Mouse (Mus musculus) lung, adult 18-20 months (tissue): ENCODE measurements at regions not wholly inside any gene's neighbourhood (a gene's known extent, or its start where the extent isn't known, plus 50 kb on each side); places are given as distances from the start of the nearest gene placed in this dataset.
A peak's percentile ranks its signal among the peaks of the same experiment; 100 is the strongest.
"Not testable (repeated sequence)": the region's sequence is repeated elsewhere in the genome, so short reads cannot be mapped to it uniquely, and the experiment has no call there.

Experiments
- DNase-seq, 2 experiments: peaks; one replicate each; pipeline ENCODE4 v3.0.0; 2022; ENCODE audit warnings: mixed read lengths in 2 of 2

DNA sequence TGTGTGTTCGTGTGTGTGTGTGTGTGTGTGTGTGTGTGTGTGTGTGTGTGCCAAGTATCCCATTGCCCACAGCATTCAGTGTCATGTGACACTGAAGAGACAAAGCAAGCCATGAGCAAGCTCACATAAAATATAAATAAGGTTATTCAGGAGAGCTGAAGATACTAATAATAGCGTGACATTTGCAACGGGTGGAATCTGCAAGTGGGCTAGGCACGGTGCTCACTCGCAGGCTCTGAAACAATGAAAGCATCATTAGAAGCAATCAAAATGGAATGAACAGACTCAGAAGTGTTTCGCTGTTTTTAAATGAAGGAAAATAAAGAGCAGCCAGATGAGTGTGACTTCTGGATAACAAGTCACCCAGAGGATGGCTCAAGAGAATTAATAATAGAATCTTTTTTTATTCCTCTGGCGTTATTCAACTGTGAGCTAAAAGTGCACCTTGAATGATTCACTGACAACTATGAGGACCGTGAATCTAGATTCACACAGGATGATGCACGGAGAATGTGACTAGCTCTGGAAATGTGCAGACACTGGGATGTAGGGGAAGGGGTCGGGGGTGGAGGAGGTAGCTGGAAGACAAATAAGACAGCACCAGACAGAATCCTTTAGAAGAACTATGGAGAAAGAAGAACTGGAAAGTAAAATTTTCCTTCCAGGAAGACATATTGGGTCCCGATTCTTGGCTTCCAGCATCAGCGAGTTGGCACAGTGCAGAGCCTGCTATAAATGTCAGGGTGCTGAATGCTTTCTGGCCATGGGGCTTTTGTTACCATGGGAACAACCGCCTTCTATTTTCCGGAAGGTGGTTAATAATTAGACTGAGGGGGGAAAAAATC, 55.3 kb downstream of the Actbl2 start:
- no peak for DNase-seq

DNA sequence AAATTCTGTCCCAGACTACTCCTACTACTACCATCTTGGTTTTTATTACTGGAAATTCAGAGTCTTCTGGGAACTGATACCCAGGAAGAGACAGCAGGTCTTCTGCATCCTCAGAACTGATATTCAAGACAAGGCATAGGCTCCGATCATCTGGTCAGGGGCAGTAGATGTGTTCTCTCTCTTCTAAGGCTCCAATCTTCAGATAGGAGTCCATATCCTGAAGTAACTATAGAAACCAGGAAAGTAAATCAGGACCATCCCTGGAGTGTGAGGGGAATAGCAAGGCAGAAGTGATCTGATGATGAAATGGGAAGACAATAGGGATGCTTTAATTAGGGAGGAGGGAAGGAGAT, 55.9 kb downstream of the Actbl2 start:
- no peak for DNase-seq

- not testable (repeated sequence) for DNase-seq
Measured at GRCm38 (mm10) chr13:111313506-111313905, 58.7 kb downstream of the Actbl2 start.

DNA sequence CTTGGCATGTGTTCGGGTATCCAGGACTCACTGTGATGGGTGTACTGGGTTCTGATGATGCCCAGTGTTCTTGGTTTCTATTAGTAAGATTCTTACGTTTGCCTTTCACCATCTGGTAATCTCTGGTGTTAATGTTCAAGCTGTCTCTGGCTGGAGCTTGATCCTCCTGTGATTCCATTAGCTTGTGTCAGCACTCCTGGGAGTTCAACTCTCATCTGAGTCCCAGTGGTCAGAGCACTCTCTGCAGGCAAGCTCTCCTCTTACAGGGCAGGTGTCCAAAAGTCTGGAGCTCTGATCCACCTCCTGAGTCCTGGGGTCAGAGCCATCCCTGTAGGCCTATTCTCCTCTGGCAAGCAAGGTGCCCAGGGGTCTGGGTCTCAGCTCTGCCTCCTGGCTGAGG, 63.1 kb downstream of the Actbl2 start:
- DNase-seq: not testable (repeated sequence)

DNA sequence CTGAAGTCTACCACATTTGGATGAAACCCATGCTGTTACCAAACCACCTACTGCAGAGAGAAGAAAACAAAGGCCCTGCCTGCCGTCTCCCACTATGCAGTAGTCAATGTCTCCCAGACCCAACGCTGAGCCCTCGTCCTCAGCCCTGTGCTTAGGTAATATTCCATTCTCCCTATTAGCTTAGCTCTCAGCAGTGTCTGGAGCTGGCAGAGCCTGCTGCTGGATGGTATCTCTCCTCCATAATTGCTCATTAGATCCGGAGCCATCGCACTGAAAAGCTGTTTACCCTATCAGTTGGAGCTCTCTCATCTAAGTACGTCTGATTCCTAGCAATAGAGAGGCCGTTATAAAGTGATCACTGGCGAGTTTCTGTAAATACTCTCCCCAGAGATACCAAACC, 68.4 kb downstream of the Actbl2 start:
- DNase-seq: no peak

DNA sequence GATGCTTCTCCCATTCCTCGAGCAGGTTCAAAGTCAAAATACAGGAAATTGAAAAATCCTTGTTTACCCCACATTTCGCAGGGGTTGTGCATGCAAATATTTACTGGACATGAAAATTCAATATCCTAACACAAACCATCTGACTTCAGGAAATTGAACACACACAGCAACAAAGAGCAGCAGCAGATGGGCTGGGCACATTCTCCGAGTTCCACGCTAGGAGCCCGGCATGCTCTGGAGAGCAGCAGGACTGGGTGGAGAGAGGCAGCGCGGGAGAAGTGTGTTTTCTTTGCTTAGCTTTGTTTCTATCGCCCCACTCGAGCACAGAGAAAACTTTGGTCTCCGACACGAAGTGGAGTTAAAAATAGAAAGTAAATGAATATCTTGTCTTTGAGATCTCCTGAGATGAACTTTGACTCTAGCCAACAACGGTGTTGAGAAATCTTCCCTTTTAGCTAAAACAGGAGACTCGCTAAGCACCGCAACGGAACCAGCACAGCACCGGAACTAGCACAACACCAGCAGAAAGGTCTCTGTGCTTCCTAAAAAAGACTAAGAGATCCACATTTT, 71.4 kb downstream of the Actbl2 start:
- DNase-seq: peak; percentile 14 to 16

DNA sequence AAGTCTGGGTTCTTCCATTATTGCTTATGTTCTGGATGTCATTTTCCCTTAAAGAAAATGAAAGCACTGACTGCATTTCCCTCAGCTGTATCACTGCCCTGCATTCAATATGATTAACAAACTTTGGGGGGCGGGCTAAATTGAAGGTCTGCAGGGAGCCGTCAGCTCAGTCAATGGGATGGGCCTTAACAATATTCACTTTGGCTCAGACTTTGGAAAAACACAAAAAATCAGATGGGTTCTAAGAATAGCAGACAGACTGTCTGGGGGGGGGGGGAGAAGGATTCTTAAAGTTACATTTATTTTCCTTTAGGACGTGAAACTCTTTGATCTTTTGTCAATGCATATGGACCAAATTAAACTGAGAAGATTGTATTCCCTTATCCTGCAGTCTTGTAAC, 78.2 kb downstream of the Actbl2 start:
- no peak for DNase-seq

GRCm38 (mm10) chr13:111333851-111334250, 79.0 kb downstream of the Actbl2 start:
- DNase-seq: no peak

GRCm38 (mm10) chr13:111334258-111335052, 79.6 kb downstream of the Actbl2 start:
- no peak for DNase-seq

DNA sequence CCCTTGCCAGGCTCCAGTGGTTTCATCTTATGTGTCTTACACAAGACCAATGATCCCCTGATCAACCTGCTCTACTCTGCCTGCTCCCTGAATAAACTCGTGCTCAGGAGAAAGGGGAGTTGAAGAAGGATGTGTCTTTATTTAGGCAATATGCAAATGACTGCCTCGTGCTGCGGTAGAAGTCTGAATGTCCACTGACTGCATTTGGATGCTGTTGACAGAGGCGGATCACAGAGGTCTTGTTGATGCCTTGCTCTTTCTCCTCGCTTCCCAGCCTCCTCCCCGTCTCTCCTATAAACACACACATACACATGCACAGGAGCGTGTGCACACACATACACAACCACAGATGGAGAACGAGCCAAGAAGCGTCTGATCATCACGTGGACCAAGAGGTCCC, 90.2 kb downstream of the Actbl2 start:
- no peak for DNase-seq

DNA sequence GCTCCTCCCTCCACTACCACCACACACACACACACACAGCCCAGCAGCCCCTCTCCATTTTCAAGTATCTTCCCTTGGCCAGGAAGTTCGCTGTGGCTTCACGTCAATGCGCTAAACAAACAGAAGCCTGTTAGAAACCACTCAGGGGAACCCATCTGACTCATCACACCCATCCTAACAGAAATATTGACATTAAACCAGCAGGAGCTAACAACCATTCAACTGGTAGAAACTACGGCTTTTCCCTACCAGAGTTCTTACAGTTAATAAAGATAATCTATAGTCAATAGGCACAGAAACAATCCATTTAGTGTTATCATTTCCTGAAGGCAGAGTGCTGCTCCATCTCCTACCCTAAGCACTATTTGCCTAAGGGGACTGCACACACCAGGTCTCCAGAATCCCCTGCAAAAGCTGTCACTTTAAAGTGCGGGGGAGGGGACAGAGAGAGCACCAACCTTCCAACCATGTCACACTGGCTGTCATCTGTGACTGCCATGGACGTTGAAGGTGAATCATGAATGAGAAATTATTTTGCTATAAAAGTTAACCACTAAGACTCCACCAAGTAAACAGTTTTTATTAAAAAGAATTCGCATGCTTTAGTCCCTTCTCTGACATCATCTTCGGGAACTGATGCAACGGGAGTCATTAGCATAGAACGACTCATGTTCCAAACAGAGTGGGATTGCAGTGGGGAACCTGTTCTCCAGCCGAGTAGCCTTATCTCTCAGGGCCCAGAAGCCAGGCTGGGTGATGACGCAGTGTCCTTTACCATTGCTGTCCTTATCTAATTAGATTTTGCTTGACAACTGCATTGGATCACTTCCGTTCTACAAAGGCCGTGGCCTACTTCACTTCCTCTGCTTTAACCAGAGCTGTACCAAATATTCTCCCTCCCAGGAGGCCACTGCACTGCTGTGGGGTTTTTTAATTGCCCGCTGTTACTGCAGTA, 91.0 kb downstream of the Actbl2 start:
- peak in 1 of 2 experiments; percentile 5 for DNase-seq

DNA sequence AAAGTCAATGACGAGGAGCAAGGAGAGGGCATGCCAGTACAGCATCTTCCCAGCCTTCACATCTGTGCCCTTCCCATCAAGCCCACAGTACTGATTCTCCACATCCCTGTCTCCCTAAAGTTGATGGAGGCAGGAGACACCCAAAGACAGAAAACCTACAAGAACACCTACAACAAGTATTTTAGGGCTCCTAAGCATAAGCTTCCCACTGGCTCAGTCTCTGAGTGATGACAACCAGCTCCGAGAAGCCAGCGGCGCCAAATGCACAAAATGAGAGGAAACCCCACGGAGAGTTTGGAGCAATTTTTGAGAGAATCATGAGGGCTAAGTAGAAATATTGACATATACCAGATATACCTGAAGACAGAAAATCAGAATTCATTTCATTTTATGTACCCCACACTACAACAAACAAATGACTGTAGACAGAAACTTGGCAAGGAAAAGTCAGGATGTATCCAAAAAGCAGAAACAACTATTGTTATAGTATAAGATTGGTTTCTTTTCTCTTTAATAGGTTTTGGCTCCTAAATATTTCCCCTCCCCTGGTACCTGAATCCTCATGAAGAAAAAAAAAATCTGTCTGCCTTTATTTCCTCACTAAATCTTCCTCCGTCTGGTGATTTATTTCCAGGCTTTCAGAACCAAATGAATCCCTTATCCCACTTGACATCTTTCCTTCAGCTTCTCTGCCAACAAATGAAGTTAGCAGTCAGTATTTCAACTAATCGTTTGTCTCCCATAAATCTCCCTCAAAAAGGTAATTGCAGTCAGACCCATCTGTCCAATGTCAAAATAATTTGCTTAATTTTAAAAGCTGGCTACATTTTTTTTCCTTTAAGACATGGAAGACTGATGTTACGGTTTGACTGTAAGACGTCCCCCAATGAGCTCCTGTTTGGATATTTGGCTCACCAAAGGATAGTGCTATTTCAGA, 102.0 kb downstream of the Actbl2 start:
- no peak for DNase-seq

DNA sequence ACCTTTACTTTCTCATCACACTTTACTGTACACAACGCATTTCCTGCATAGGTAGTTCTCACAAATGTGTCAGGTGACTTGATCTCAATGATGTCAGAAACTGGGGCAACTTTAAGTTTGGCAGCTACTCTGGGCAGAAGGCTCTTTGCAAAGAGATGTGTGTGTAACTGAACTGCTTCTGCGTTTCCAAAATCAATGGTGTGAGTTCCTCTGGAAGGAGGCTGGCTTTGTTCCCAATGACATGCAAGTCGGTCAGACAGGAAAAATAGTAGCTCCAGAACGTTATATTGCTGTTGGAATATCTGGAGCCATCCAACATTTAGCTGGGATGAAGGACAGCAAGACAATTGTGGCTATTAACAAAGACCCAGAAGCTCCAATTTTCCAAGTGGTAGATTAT, 106.6 kb downstream of the Actbl2 start:
- no peak for DNase-seq

- no peak for DNase-seq
Measured at GRCm38 (mm10) chr13:111363176-111363739, 108.4 kb downstream of the Actbl2 start.

DNA sequence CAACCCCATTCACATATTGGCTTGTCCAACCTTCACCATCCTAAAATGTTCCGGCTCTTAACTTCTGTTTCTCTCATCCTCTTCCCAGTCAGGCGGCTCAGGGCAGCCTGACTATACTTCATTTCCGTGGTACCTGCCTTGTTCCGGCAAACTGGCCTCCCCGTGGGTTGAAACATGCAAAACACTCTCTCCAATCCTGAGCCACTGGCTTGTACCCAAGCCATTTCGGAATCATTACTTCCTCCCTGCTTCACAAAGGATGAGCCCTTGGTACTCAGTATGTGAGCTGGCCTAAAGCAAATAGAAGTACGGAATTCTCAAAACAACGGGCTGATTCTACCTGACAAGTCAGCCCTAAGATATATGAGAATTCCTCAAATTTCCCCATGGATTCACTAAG, 112.1 kb downstream of the Actbl2 start:
- no peak for DNase-seq

GRCm38 (mm10) chr13:111367620-111368019, 112.8 kb downstream of the Actbl2 start:
- no peak for DNase-seq

DNA sequence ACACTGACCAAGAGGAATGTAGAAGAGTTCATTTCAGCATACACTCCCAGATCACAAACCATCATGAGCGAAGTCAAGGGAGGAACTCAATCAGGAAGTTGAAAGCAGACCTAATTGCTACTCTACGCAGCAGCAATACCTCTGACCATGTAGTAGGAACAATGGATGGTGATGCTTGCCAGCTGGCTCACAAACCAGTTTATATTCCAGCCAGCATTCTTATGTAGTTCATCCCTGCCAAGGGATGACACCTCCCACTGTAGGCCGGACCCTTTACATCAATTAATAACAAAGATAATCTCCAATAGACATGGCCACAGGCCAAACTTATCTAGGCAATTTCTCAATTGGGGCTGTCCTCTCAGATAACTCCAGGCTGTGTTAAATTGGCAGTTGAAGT, 115.1 kb downstream of the Actbl2 start:
- peak in 1 of 2 experiments; percentile 9 for DNase-seq

DNA sequence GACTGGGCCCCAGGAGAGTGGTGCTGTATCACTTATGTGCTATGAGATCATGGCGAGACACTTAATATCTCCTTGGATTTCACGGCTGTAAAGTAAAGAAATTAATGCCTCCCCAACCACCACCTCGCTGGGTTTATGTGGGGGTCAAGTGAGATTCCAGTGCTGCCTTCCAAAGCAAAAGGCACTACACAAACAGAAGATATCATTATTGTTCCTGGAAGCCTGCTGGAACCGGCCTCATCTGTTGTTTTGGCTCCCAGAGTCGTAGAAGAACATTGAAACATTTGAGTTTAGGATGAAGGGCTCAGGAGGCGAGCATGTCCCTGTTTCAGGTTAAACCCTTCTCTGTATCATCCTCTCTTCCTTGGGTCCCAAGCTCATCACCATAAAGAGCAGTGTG, 116.6 kb downstream of the Gpbp1 start:
- no peak for DNase-seq

DNA sequence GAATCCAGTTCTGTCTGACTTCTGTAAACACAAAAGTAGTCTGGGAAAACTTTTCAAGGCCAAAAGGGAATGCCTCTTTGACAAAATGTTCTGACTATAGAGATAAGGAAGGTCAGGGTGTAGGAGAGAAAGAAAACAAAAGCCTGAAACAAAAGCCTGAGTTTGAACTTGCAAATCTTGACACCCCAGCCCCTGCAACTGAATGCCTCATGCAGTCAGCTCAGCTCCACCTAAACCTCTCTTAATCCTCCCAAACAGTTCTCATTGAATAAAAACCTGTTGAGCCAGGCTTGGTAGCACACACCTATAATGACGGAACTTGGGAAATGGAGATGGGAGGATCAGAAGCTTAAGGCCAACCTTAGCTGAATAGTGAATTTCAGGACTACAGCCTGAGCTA, 116.1 kb downstream of the Gpbp1 start:
- no peak for DNase-seq
